Mouse (Mus musculus) small intestine, adult 2 months (tissue): Measurements from ENCODE around the gene Git2. TPM values are rescaled to one million over a fixed set of nuclear protein-coding genes. Genes with fewer than 3 reads are reported as not detected.
A peak's percentile ranks its signal among the peaks of the same experiment; 100 is the strongest.

Experiments used
- H3K27ac ChIP-seq: fragments of 200-500 bp; 2 replicates; pipeline ENCODE4 v1.5.1; 2012; ENCODE audit warnings: low read depth, low read length, control low read depth, inconsistent platforms; ENCODE audit not compliant: insufficient read depth
- H3K27me3 ChIP-seq: fragments of 200-500 bp; 2 replicates; pipeline ENCODE4 v1.6.1; 2012; ENCODE audit warnings: mild to moderate bottlenecking, moderate library complexity, low read length, inconsistent platforms; ENCODE audit not compliant: control insufficient read depth, insufficient read depth
- H3K36me3 ChIP-seq: fragments of 200-500 bp; 2 replicates; pipeline ENCODE4 v1.6.1; 2012; ENCODE audit warnings: mild to moderate bottlenecking, low read length, control low read depth, inconsistent platforms; ENCODE audit not compliant: control insufficient read depth, insufficient read depth
- H3K4me1 ChIP-seq: fragments of 200-500 bp; 2 replicates; pipeline ENCODE4 v1.6.1; 2012; ENCODE audit warnings: low read length, inconsistent platforms, mixed read lengths; ENCODE audit not compliant: control insufficient read depth, insufficient read depth, insufficient read length
- H3K4me3 ChIP-seq: fragments of 200-500 bp; 2 replicates; pipeline ENCODE4 v1.5.1; 2012; ENCODE audit warnings: low read depth, mild to moderate bottlenecking, control low read depth, inconsistent platforms, low read length, moderate library complexity
- CTCF ChIP-seq: fragments of 200-500 bp; IDR thresholded peaks from 2 replicates; pipeline ENCODE4 v1.5.1; 2012; ENCODE audit warnings: low read depth, mild to moderate bottlenecking, control low read depth, inconsistent platforms, low read length, moderate library complexity, mixed read lengths; ENCODE audit not compliant: insufficient replicate concordance, insufficient read length; ENCODE audit errors: extremely low read depth
- POLR2A ChIP-seq: fragments of 200-500 bp; IDR thresholded peaks from 2 replicates; pipeline ENCODE4 v1.6.1; 2012; ENCODE audit warnings: low read depth, mild to moderate bottlenecking, control low read depth, inconsistent platforms, low read length, moderate library complexity
- WGBS: fragments of 180-500 bp; shearing (Covaris S2); methylation state at CpG from one replicate; pipeline ENCODE4 v1.1.7; 2018; 5-methylcytosine and 5-hydroxymethylcytosine counted together
- polyA plus RNA-seq: library from polyadenylated mRNA; depleted of rRNA; stranded (reverse); fragments of >200 nt; gene quantifications from 2 replicates; pipeline ENCODE4 v1.2.3, GENCODE M21; 2012

Git2 gene
- polyA plus RNA-seq, 1 experiment = 25.1 TPM

- H3K27me3 ChIP-seq = no peaks in the 10 kb centered on the region
- TF ChIP-seq CTCF = no peak
- no peak for TF ChIP-seq POLR2A
- peak overlapping the region; percentile 33 for H3K4me3 ChIP-seq
- H3K36me3 ChIP-seq = peaks cover 50% of the 10 kb centered on the region
- H3K27ac ChIP-seq = peak overlapping the region; percentile 63
- no peaks in the 10 kb centered on the region for H3K4me1 ChIP-seq
- 75% methylated on average over 15 of the region's 15 CpGs for WGBS
Observed at GRCm38 (mm10) chr5:114805436-114806350, 30.4 kb upstream of the Git2 start.

GRCm38 (mm10) chr5:114804958-114805357, 29.6 kb upstream of the Git2 start:
- WGBS = 67% methylated on average over 3 of the region's 3 CpGs
- Histone ChIP-seq H3K36me3 (peaks cover 55% of the 10 kb centered on the region), H3K4me3 (no peak overlapping the region), H3K4me1 (no peaks in the 10 kb centered on the region), H3K27me3 (no peaks in the 10 kb centered on the region), H3K27ac (no peak overlapping the region)
- no peak for TF ChIP-seq POLR2A
- TF ChIP-seq CTCF = peak; percentile 20; the same call in 1 of the 2 replicates

DNA sequence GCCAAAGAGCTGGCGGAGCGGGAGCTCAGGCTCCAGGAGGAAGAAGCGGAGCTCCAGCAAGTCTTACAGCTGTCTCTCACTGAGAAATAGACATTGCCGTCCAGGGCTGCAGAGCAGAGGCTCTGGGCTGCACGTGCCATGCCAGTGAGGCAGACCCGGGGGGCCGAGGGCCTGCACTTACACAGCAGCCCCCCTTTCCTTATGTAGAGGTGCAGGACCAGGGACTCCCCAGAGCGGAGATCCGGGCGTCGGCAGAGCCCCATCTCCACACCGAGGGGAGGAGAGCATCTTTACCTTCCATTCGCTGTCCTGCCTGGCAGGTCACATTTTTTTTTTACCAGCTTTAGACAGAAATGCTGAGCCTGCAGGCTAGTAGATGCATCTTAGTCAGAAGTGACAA, 29.0 kb upstream of the Git2 start:
- Histone ChIP-seq H3K4me1 (no peaks in the 10 kb centered on the region), H3K36me3 (peaks cover 61% of the 10 kb centered on the region), H3K27ac (no peak overlapping the region), H3K4me3 (no peak overlapping the region), H3K27me3 (no peaks in the 10 kb centered on the region)
- 92% methylated on average over 13 of the region's 13 CpGs for WGBS
- TF ChIP-seq POLR2A = no peak
- TF ChIP-seq CTCF = no peak

DNA sequence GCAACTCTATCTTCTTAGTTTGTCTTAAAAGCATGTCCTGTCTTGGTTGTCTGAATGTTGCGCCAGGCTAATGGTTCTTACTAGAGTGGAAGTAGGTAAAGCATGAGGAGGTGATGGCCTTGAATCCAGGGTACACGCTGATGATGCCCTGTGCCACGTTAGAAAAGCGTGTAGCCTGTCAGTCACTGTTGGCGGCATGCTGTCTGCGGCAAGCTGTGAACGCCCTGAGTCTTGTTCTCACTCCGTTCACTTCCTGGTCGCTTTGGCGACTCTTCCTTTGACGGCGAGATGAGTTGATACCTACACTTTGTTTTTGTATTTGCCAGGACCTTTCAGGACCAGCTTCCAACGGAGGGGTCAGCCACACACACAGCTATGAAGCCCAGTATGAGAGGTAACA, 27.9 kb upstream of the Git2 start:
- Histone ChIP-seq H3K27ac (no peak overlapping the region), H3K36me3 (peaks cover 67% of the 10 kb centered on the region), H3K4me1 (no peaks in the 10 kb centered on the region), H3K4me3 (no peak overlapping the region), H3K27me3 (no peaks in the 10 kb centered on the region)
- WGBS = 91% methylated on average over 13 of the region's 13 CpGs
- TF ChIP-seq CTCF (no peak), POLR2A (no peak)

DNA sequence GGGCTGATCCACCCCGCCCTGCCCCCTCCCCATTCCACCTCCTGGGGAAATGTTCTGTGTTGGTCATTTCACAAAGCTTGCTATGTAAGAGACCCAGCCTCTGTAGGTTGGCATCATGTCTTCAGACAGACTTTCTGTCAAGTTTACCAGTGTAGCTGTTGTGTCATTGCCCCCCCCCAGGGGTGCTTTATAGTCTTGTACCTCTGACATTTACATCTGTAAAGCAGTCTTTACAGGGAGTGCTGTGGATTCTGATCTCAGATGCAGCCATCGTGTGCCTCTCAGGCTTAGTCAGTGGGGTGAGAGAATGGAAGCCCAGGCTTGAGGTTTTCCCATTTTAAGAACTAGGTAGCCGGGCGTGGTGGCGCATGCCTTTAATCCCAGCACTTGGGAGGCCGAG, 26.5 kb upstream of the Git2 start:
- WGBS = 98% methylated on average over 6 of the region's 6 CpGs
- Histone ChIP-seq H3K27me3 (no peaks in the 10 kb centered on the region), H3K36me3 (peaks cover 80% of the 10 kb centered on the region), H3K4me1 (no peaks in the 10 kb centered on the region), H3K4me3 (no peak overlapping the region), H3K27ac (no peak overlapping the region)
- TF ChIP-seq CTCF = no peak
- no peak for TF ChIP-seq POLR2A

DNA sequence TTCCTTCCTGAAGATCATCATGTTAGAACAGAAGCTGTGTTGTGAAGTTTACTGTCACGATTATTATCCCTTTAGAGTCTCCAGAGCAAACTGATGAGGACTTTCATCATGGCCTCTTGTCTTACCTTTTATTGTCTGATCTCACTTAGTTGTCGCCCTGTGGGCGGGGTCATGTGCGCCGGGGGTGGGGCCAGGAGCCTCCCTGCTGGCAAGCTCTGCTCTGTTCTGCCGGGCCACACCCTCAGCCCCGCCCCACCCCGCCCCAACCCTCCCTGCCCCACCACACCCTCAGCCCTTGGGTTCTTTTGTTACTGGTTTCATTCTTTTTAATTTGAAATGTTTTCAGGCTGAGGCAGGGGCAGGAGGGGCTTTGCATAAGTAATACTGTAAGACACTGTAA, 25.7 kb upstream of the Git2 start:
- 21% methylated on average over 8 of the region's 8 CpGs for WGBS
- no peaks in the 10 kb centered on the region for H3K27me3 ChIP-seq
- H3K4me3 ChIP-seq = no peak overlapping the region
- H3K27ac ChIP-seq = no peak overlapping the region
- no peaks in the 10 kb centered on the region for H3K4me1 ChIP-seq
- H3K36me3 ChIP-seq = peaks cover 87% of the 10 kb centered on the region
- no peak for TF ChIP-seq POLR2A
- TF ChIP-seq CTCF = no peak

DNA sequence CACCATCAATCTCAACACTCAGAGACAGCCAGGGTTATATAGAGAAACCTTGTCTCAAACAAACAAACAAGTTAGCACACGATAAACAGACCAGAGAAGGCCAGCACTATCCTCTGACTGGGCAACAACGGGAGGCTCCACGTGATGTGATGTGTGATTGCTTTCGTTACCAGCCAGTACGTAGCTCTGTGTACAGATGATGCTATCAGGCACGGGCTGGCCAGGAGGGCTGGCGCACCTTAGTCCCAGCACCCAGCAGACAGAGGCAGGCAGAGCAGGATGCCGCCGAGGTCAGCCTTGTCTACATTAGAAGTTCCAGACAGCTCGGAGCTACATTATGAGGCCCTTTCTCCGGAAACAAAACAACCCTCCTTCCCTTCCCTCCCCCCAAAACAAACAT, 24.5 kb upstream of the Git2 start:
- no peaks in the 10 kb centered on the region for H3K4me1 ChIP-seq
- WGBS = 87% methylated on average over 11 of the region's 11 CpGs
- no peak for TF ChIP-seq CTCF
- TF ChIP-seq POLR2A = no peak
- no peaks in the 10 kb centered on the region for H3K27me3 ChIP-seq
- peaks cover 88% of the 10 kb centered on the region for H3K36me3 ChIP-seq
- H3K27ac ChIP-seq = no peak overlapping the region
- no peak overlapping the region for H3K4me3 ChIP-seq
